Mouse (Mus musculus) splenic B cell, adult 2 months (primary cell): Measurements from ENCODE around the gene Mvb12b.

Experiments
- DNase-seq: peaks from one replicate; pipeline ENCODE4 v3.0.0-alpha.2; 2011; ENCODE audit warnings: low read depth, low spot score
- H3K27me3 ChIP-seq: 2 replicates; pipeline ENCODE4 v1.6.1; 2012; ENCODE audit warnings: mild to moderate bottlenecking, low read length, moderate library complexity, mixed read lengths; ENCODE audit not compliant: control insufficient read depth, poor library complexity, insufficient read depth, severe bottlenecking
- H3K36me3 ChIP-seq: 2 replicates; pipeline ENCODE4 v1.6.1; 2012; ENCODE audit warnings: mild to moderate bottlenecking, low read length, moderate library complexity, mixed read lengths; ENCODE audit not compliant: control insufficient read depth, poor library complexity, insufficient read depth, severe bottlenecking

The Mvb12b gene

DNA sequence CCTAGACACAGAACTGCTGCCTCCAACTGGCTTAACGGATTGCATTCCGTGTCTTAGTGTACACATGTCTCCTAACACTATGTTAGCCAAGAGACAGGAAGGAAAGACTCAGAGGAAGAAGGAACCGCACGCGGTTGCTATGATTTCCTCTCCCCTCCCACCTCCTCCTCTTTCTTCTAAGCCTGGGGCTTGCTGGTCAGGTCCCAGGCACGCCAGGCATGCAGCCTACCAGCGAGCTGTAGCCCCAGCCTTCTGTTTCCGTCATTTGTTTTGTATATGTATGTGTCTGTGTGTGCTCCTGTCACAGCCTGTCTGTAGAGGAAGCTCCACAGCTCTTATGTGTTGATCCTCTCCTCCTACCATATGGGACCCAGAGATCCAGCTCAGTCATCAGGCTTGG is 20.6 kb upstream of the Mvb12b start:
- H3K36me3 ChIP-seq: no peaks in the 10 kb centered on the region
- DNase-seq: peak; percentile 21
- H3K27me3 ChIP-seq: no peaks in the 10 kb centered on the region

DNA sequence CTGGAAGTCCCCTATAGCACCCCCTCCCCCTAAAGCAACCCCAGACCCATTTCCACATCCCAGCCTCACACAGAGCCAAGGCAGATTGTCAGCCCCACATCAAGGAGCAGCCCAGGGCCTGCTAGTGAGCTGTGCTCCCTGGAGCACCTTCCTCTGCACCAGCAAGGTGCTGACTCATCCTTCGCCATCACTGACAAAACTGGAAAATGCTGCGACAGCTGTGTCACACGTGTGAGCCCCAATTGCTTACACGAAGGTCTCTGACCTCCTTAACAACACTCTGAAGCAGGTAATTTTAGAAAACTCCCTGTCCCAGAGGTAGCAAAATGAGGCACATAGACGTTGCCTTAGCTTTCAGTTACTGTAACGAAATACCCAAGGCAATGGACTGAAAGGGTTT is 19.4 kb upstream of the Mvb12b start:
- Histone ChIP-seq H3K27me3 (no peaks in the 10 kb centered on the region), H3K36me3 (no peaks in the 10 kb centered on the region)
- no peak for DNase-seq

DNA sequence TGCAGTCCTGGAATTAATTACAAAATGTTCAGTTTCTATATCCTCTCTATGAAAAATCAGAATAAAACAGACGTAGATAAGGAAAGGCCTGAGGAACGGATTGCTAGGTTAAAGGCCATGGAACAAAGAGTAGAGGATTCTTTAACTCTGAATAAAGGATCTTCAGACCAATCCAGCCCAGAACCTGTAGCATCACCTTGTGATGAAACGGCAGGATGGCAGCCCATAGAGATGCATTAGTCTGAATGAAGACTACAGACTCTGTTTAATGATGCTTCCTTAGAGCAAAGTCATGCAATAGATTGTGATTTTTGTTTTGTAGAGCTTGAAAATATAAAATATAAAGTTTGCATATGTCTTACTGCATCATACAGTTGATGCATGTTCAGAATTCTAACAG is 8.1 kb upstream of the Mvb12b start:
- no peaks in the 10 kb centered on the region for H3K27me3 ChIP-seq
- no peaks in the 10 kb centered on the region for H3K36me3 ChIP-seq
- no peak for DNase-seq

DNA sequence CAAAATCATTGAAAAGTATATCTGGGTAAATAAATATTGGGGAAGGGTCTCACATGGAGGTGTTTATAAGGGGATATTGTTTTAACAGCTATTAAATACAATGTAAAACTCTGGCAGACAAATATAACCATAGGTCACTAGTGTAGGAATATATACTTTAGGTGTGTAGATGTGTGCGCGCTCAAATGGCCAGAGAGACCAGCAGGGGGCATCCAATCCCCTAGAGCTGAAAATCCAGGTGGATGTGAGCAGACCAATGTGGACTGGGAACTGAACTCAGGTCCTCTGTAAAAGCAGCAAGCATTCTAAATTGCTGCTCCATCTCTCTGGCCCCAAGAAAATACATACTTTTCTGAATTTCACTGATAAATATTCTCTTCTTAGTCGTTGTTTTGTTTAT is 5.4 kb upstream of the Mvb12b start:
- Histone ChIP-seq H3K36me3 (no peaks in the 10 kb centered on the region), H3K27me3 (no peaks in the 10 kb centered on the region)
- DNase-seq: no peak

DNA sequence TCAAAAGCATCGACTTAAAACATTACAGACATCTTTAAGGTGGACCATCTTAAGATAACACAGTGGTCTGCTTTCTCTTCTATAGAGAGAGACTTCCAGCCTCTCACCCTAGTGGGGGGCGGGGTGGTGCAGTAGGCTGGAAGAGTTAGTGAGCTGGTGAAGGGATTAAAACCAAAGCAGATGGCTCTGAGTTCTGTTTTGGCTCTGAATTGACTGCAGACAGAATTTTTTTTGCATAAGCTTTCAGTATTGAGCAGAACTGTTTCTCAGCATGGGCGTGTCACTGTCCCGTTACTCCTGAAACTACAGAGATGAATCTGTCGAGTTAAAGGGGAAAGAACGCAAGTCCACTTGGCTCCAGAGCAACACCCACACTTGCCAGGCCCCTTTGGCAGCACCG is 4.6 kb upstream of the Mvb12b start:
- DNase-seq: no peak
- Histone ChIP-seq H3K27me3 (no peaks in the 10 kb centered on the region), H3K36me3 (no peaks in the 10 kb centered on the region)

DNA sequence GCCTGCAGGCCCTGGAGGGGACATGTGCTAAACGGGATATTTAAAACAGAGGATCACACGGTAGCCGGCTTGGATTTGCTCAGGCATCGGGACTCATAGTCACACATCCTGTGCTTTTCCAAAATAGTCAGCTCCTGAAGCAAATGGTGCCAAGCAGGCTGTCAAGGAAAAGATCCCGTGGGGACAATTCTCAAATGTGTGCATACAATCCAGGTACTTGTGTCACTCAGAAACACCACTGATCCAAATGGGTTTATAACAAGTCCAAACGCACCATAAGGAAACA is 297 bp upstream of the Mvb12b start:
- no peaks in the 10 kb centered on the region for H3K27me3 ChIP-seq
- DNase-seq: no peak
- H3K36me3 ChIP-seq: no peaks in the 10 kb centered on the region

DNA sequence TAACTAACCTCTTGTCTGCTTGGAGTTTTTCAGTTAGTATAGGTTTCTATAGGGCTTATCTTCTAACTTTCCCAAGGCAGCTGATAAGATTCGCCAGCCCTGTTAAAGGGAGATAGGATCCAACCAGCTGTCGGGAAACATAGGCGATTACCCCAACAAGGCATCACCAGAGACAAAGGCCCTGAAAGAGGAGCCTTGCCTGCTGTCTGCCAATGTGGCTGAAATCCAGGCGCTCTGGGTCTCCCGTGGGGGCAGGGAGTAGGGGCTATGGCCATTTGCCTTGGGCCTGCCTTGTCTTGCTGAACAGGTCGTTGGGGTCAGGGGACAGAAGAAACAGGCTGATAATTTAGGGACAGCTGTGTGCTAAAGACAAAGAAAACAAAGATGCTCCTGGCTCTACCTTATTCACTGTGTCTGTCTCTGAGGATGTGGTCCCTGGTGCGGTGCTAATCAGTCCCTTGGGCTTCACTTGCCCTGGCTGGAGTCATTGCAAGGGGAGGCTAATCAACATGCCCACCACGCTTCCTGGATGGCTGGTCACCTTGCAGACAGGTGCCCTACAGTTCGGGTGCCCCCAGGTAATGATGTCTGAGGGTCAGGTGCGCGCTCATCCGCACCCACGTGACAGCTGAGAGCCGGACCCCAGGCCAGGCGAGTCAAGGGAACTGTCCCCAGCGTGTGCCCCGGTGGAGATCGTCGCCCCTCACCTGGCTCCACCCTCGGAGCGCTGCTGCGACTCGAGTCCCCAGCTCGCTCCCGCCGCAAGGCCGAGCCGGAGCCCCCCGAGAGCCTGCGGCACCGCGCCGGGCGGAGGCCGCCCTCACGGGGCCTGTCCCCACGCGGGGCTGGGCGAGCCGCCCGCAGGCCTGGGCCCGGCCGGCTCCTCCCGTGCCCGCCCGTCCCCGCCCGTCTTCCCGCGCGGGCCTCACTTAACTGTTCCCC is 1.1 kb downstream of the Mvb12b start:
- no peaks in the 10 kb centered on the region for H3K36me3 ChIP-seq
- H3K27me3 ChIP-seq: no peaks in the 10 kb centered on the region
- DNase-seq: no peak

DNA sequence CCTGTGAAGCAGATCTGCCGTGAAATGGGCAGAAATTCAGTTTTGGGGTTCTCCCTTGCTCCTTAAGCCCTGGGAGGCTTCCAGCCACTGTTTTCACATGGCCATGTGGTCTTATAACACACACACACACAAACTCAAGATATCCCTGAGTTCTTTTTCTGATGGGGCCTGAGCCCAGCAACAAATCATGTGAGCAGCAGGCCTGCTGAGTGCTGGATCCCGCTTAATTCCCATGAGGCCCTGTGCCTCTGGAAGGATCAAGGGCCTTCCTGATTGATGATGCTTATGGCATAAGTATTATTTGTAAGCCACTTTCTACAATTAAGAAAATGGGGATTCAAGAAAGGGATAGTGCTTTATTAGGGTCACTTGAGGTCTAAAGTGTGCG is 2.5 kb downstream of the Mvb12b start:
- no peak for DNase-seq
- H3K27me3 ChIP-seq: no peaks in the 10 kb centered on the region
- H3K36me3 ChIP-seq: no peaks in the 10 kb centered on the region

DNA sequence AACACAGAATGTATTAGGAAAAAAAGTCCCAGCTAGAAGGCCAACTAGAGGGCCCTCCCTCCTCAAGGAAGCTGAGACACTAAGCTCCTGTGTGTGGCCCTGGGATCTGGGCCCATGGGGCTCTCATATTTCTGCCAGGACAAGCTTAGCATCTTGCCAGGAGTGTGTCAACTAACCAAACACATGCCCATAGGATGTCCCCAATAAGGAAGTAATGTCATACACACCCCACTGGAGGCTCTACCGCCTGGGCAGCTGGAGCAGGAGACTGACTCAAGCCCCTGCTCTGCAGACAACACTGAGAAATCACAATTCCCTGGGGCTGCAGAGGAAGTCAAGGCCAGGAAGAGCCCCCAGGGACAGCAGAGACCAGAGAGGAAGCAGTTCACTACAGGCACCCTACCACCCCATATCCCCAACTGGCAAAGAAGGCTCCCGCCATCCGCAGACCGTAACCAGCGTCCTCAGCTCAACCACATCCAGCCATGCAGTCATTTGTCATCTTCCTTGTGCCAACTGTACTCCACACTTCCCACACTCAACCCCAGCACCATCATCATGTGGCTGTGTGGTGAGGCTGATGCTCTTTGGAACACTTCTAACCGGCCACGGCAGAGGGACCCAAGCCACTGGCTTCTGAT is 3.0 kb downstream of the Mvb12b start:
- Histone ChIP-seq H3K36me3 (no peaks in the 10 kb centered on the region), H3K27me3 (no peaks in the 10 kb centered on the region)
- peak; percentile 7 for DNase-seq

DNA sequence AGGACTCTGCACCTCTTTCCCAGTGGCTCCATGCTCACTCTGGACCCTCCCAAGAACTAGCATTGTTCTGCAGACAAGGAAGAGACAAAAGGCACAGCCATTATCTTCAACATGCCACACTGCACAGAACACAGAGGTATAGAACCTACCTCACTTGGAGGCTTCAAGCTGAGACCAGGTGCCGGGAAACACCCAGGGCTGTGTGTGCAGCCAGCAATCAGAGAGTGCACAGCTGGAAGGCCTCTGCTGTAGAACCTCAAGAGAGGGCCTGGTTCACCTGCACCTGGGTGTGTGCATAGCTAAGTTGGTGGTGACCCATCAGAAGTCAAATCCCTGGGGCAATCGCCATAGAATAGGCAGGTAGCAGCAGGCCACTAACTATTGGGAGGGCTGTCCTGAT is 8.5 kb downstream of the Mvb12b start:
- DNase-seq: no peak
- no peaks in the 10 kb centered on the region for H3K27me3 ChIP-seq

DNA sequence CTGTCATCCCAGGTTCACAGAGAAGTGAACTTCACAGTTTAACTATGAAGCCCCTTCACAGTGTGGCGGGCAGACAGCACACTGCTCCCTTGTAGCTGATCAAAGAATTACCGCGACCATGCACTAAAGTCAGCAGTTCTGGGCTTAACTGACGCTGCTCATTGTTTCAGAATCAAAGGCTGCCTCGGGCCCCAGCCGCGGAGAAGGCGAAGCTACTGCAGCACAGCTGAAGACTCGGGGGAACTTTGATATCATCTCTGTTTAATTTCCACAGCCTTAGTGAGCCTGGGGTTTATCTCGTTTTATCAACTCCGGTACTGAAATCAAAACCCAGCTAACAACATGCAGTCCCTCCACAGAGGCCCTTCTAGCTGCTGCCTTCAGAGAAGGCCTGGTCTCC is 9.3 kb downstream of the Mvb12b start:
- no peaks in the 10 kb centered on the region for H3K36me3 ChIP-seq
- no peaks in the 10 kb centered on the region for H3K27me3 ChIP-seq
- DNase-seq: no peak

More for the DNA sequence above, 8.5 kb downstream of the Mvb12b start:
- H3K36me3 ChIP-seq: no peaks in the 10 kb centered on the region

DNA sequence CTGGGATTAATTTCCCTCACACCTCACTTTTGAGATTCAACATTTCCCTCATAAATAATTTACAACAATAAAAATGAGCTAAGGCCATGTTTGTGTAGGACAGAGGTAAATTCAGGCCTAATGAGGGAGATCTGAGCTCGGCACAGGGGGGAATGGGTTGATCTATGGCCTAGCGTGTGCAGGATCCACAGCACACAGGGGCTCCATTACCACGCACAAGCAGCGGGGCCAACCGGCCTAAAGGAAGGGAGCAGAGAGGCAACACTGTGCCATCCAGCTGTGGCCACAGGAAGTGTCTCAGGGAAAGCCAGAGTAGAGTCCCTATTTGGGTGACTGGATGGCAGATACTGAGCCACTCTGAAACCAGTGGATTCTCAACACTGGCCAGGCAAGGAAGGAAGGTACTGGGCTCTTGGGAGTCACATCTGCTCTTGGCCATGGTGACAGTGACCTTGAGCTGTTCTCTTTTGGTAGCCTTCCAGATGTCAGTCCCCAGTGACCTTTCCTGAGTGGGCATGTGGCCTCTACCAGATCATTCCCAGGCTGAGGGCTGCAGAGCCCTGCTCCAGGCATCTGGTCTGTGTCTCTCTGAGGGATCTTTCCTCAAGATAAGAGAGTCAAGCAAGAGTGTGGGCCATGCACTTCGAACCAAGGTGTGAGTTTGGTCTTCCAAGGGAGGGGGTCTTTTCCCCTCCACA is 9.9 kb downstream of the Mvb12b start:
- Histone ChIP-seq H3K36me3 (no peaks in the 10 kb centered on the region), H3K27me3 (no peaks in the 10 kb centered on the region)
- no peak for DNase-seq

DNA sequence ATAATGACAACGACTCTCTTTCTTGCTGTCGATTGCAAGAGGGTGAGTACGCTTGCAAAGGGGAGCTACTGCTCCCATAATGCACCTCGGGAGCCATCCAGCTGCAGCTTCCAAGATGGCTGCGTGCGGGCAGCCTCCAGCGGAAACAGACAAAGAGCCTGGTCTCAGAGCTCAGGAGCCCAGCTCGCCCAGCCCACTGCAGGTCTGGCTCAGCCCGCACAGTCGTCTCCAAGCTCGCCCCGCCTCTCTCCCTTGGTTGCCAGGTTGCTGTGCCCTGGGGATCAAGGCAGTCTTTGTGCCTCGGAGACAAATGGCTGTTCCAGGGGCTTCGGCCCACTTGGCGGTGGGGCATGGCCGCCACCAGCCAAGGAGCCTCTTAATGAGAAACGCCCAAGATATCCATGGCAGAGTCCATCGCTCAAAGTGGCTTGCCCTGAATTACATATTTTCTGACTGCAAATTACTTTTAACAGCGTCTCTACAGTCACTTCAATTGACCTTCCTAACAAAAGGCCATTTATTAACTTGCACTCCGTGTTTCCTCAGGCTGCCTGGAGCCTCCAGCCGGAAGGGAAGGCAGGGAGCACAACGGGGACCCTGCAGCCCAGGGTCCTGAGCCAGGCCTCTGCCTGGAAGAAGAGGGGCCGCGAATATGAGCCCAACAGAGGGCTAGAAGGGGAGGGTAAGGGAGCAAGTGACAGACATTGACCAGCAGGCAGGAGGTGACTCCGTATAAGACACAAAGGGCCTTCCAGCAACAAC is 11.0 kb downstream of the Mvb12b start:
- Histone ChIP-seq H3K36me3 (no peaks in the 10 kb centered on the region), H3K27me3 (no peaks in the 10 kb centered on the region)
- no peak for DNase-seq

DNA sequence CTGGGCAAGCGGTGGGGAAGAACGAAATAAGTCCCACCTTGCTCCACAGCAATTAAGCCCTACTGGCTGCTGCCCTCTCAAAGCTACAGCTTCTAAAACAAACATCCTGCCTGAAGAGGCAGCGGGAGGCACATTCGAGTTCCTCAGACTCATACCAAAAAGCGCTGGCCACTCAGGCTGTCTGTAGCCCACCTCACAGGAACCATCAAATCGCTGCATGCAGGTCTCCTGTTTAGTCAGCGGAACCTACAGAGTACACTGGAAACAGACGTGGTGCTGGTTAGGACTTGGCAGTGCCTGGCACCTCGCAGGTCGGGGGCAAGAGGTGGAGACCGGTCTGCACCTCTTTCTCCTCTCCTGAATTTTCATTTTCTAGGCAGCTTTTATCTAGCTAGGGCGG is 12.2 kb downstream of the Mvb12b start:
- DNase-seq: no peak
- H3K36me3 ChIP-seq: no peaks in the 10 kb centered on the region

More for the DNA sequence above, 12.2 kb downstream of the Mvb12b start:
- no peaks in the 10 kb centered on the region for H3K27me3 ChIP-seq
